Mouse (Mus musculus): ENCODE results near the gene Lsm4. TPM values are rescaled to one million over a fixed set of nuclear protein-coding genes. Genes with fewer than 3 reads are reported as not detected.
A peak's percentile ranks its signal among the peaks of the same experiment; 100 is the strongest.

Gene Lsm4
- total RNA-seq, 2 experiments from 2014 or later, result 187 to 312 TPM

DNA sequence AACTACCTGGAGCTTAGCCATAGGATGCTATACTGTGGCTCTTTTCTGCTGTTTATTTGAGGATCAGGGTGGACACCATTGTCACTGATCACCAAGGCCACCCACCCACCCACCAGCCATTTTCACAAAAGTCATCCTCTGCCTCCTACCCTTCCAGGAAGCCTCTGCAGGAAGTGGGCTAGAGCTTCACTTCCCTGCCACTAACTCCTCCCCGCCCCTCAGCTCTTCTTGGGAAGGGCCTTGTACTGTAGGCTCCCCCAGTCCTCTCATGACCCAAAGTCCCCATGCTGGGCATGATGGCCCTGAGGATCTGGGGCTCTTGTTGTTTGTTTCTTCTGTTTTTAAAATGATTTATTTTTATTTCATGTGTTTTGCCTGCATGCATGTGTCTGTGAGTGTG is 2.3 kb downstream of the Lsm4 start:
- peak; percentile 25 for ATAC-seq (replicated peaks; ENCODE audit: poor library complexity, severe bottlenecking)

DNA sequence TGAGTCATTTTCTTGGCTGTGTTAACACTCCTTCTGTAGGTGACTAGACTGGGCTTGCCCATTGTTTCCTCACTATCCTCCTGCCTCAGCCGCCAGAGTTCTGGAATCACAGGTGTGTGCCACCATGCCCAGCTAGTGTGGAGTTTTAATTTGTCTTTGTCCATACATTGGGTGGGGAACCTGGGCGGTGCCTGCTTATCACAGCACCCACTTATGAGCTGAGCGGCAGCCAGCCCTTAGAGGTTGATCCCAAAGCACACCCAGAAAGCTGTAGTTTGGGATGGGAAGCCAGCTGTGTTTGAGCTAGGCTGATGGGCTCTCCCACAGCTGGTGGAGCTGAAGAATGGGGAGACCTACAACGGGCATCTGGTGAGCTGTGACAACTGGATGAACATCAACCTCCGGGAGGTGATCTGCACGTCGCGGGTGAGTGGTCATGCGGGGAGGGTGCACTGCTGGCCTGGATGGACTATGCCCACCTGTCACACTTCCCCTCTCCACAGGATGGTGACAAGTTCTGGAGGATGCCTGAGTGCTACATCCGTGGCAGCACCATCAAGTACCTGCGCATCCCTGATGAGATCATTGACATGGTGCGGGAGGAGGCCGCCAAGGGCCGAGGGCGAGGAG is 4.5 kb downstream of the Lsm4 start:
- no peak for ATAC-seq (replicated peaks; ENCODE audit: poor library complexity, severe bottlenecking)

GRCm38 (mm10) chr8:70678679-70679078 is 5.6 kb downstream of the Lsm4 start:
- ATAC-seq (replicated peaks; ENCODE audit: poor library complexity, severe bottlenecking), result no peak

DNA sequence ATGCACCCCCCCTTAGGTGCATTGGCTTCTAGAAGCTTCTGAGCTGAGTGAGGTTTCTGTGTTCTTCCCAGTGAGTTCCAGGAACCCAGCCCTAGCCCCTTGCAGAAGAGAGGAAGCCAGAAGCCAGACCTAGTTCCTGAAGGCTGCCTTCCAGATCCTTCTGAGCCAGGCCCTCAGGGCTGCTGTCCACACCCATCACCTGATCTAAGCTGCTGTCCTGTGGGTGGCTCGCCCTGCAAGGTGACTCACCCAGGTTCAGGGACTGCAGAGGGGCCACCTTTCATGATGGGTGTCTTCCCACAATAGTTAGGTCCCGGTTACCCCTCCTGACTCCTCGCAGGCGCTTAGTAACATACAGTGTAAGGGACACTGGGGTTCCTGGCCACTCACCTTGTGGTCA is 6.4 kb downstream of the Lsm4 start:
- no peak for ATAC-seq (replicated peaks; ENCODE audit: poor library complexity, severe bottlenecking)

DNA sequence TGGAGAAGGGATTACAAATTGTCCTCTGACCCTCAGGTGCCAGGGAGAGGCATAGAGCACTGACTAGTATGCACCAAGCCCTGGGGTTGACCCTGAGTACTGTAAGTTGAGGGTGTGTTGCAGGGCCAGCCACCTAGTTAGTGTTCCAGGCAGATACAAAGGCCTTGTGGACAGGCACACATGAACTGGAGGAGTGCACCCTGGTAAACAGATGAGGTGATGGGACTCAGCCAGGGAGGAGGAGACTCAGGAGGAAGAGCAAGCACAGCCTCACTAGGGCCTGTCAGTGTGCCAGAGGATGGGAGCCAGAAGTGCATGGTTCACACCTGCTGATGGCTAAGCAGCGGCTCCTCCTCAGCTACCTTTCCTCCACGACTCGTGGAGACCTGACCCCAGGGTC is 7.0 kb downstream of the Lsm4 start:
- ATAC-seq (replicated peaks; ENCODE audit: poor library complexity, severe bottlenecking), result no peak

DNA sequence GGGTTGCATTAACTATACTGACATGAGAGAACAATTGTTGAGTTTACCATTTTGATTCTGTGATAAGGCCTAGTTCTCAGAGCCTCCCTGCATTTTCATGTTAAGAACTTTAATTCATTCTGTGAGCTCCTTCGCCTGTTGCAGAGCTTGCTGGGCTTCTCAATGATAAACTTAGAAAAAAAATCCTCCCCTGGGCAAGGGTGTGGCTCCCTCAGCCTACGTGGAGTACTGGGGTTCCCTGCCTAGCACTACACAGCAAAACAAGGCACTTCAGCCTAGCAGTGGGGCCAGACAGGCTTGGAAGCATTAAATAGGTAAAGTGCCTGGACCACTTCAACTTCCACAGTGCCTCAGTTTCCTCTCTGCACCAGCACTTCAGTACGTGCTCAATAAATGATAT is 8.4 kb downstream of the Lsm4 start:
- ATAC-seq (replicated peaks; ENCODE audit: poor library complexity, severe bottlenecking), result no peak

- ATAC-seq (replicated peaks; ENCODE audit: poor library complexity, severe bottlenecking), result peak; percentile 15; the same call in 1 of the 2 replicates
These were observed 9.1 kb downstream of the Lsm4 start for GRCm38 (mm10) chr8:70682193-70682592.

DNA sequence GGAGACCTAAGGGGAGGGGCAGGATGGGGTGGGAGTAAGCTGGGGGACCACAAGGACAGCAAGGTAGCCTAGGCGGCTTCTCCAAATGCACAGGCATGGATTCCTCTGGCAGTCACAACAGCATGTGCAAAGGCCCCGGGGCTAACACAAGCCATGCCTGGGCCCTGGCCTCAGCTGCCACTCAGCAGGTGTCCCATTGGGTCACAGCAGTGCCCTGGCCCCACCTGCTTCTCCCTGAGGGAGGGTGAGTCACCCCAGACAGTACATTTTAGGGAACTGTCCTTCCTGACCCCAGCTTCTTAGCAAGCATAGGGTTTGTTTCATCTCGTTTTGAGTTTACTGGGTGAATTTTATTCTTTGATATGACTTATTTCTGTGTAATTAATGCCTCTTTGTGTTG is 9.6 kb downstream of the Lsm4 start:
- ATAC-seq (replicated peaks; ENCODE audit: poor library complexity, severe bottlenecking), result peak; percentile 82

- ATAC-seq (replicated peaks; ENCODE audit: poor library complexity, severe bottlenecking), result no peak
These were observed 11.2 kb downstream of the Lsm4 start for GRCm38 (mm10) chr8:70684291-70684690.

- no peak for ATAC-seq (replicated peaks; ENCODE audit: poor library complexity, severe bottlenecking)
These were observed 14.5 kb downstream of the Lsm4 start for GRCm38 (mm10) chr8:70687576-70687975.

- ATAC-seq (replicated peaks; ENCODE audit: poor library complexity, severe bottlenecking), result no peak
These were observed 15.1 kb downstream of the Lsm4 start for GRCm38 (mm10) chr8:70688136-70688535.

- ATAC-seq (replicated peaks; ENCODE audit: poor library complexity, severe bottlenecking), result no peak
These were observed 16.9 kb downstream of the Lsm4 start for GRCm38 (mm10) chr8:70689892-70690390.

DNA sequence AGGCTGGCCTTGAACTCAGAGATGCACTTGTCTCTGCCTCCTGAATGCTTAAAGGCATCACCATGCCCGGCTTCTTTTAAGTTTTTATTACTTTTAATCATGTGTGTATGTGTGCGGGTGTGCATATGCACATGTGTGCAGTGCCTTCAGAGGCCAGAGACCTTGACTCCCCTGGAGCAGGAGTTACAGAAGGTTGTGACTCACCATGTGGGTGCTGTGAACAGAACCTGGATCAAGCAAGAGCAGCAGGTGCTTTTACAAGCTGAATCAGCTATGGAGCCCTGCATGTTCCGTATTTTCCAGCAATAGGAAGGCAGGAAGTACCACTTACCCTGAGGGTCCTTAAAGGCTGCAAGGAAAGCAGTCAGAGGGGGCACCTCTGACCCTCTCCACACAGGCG is 18.2 kb downstream of the Lsm4 start:
- ATAC-seq (replicated peaks; ENCODE audit: poor library complexity, severe bottlenecking), result no peak

GRCm38 (mm10) chr8:70691727-70692231 is 18.7 kb downstream of the Lsm4 start:
- ATAC-seq (replicated peaks; ENCODE audit: poor library complexity, severe bottlenecking), result no peak

- ATAC-seq (replicated peaks; ENCODE audit: poor library complexity, severe bottlenecking), result peak; percentile 23; the same call in 1 of the 2 replicates
These were observed 20.6 kb downstream of the Lsm4 start for GRCm38 (mm10) chr8:70693636-70694035.

- ATAC-seq (replicated peaks; ENCODE audit: poor library complexity, severe bottlenecking), result peak; percentile 20
These were observed 22.4 kb downstream of the Lsm4 start for GRCm38 (mm10) chr8:70695318-70696018.

DNA sequence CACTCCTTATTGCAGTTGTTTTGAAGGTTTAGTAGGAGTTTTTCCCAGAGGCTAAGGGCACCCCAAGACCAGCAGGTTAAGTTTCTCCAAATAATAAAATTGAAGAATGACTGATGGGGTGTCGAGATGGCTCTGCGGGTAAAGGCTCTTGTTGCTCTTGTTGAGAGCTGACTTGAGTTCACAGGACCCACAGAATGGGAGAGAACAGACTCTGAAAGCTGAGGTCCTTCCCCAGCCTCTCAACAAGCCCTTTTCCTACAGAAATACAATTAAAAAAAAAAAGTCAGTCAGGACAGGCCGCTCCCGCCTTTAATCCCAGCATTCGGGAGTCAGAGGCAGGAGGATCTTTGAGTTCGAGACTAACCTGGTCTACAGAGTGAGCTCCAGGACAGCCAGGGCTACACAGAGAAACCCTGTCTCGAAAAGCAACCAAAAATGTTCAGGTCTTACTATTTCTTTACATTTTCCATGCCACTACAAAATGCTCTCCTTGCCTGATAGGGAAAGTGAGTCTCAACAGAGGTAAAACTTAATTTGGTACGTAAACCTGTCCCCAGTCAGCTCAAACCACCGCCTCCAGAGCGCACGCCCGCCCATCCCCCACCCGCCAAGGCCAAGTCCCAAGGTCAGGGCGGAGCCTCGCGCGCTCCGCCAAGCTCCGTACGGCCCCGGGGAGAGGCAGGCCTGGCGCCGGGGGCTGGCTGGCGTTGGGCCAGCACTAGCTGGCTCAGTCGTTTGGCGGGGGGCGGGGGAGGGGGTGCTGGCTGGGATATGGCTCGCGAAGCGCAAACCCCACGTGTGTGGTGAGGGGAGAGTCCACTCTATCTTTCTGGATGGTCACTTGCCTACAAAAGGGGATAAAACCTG is 23.2 kb downstream of the Lsm4 start:
- ATAC-seq (replicated peaks; ENCODE audit: poor library complexity, severe bottlenecking), result no peak

- ATAC-seq (replicated peaks; ENCODE audit: poor library complexity, severe bottlenecking), result no peak
These were observed 23.9 kb downstream of the Lsm4 start for GRCm38 (mm10) chr8:70696946-70697345.

DNA sequence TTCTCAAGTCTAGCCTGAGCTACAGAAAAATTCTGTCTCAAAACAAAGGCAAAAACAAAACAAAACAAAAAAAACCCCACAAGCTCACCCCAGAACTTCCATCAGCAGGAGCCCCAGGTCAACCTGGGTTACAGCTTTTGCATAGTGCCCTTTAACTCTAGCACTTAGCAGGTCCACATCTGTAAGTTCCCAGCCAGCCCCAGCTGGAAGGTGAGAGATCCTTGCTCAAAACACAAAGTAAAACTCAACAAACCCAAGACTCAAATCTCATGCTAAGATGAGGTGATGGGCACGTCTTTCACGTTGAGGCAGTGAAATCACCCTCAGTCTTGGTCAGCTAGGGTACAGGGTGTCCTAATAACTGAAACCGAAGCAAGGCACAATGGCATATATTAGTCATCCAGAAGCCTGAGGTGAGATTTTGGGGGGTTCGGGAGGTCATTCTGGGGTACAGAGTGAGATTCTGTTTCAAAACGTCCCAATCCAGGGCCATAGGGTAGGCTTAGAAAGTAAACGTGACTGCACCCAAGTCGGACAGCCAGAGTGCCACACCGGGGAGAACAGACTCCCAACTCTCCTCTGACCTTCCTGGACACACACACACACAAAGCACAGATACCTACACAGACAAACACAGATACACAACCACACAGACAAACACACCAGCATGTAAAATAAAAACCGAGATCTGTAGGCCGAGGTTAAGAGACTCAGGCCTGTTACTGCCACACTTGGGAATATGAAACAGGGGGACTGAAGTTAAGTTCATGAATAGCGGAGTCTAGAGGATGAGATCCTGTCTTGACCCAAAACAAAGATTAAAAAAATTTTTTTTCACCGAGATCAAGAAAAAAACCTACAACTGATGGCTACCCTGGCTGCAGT is 24.6 kb downstream of the Lsm4 start:
- no peak for ATAC-seq (replicated peaks; ENCODE audit: poor library complexity, severe bottlenecking)

Data from granulocyte monocyte progenitor cell, adult 5-6 weeks (primary cell).